Mouse (Mus musculus) retina, embryonic 14.5 days (tissue): ENCODE results near the gene Dgkd.
A peak's percentile ranks its signal among the peaks of the same experiment; 100 is the strongest.
"Not testable (repeated sequence)": the region's sequence is repeated elsewhere in the genome, so short reads cannot be mapped to it uniquely, and the experiment has no call there.

ENCODE experiments used
- DNase-seq: peaks from one replicate; pipeline ENCODE4 v3.0.0-alpha.2; 2015; ENCODE audit warnings: low spot score

Gene Dgkd

GRCm38 (mm10) chr1:87852892-87853600 lies at the start of gene Dgkd:
TSS of gene Dgkd (plus strand) at chr1:87853287.
- DNase-seq = peak; percentile 93

- DNase-seq = peak; percentile 36
Observed at GRCm38 (mm10) chr1:87803576-87803975, 49.5 kb upstream of the Dgkd start, which contains the start of gene Sag. TSS of gene Sag (plus strand) at chr1:87803680.

- DNase-seq = no peak
Observed at GRCm38 (mm10) chr1:87807751-87808150, 45.3 kb upstream of the Dgkd start.

- no peak for DNase-seq
Observed at GRCm38 (mm10) chr1:87811391-87811790, 41.7 kb upstream of the Dgkd start.

GRCm38 (mm10) chr1:87812061-87812460 lies 41.0 kb upstream of the Dgkd start:
- no peak for DNase-seq

- DNase-seq = no peak
Observed at GRCm38 (mm10) chr1:87813155-87813554, 39.9 kb upstream of the Dgkd start.

GRCm38 (mm10) chr1:87813681-87814080 lies 39.4 kb upstream of the Dgkd start:
- DNase-seq = no peak

- DNase-seq = no peak
Observed at GRCm38 (mm10) chr1:87824420-87824995, 28.6 kb upstream of the Dgkd start.

- no peak for DNase-seq
Observed at GRCm38 (mm10) chr1:87825281-87825680, 27.8 kb upstream of the Dgkd start.

- no peak for DNase-seq
Observed at GRCm38 (mm10) chr1:87825991-87826390, 27.1 kb upstream of the Dgkd start.

- DNase-seq = no peak
Observed at GRCm38 (mm10) chr1:87826474-87826873, 26.6 kb upstream of the Dgkd start.

GRCm38 (mm10) chr1:87827476-87827875 lies 25.6 kb upstream of the Dgkd start:
- not testable (repeated sequence) for DNase-seq

- no peak for DNase-seq
Observed at GRCm38 (mm10) chr1:87828185-87828584, 24.9 kb upstream of the Dgkd start.

GRCm38 (mm10) chr1:87828926-87829580 lies 24.0 kb upstream of the Dgkd start:
- DNase-seq = no peak

GRCm38 (mm10) chr1:87829621-87830211 lies 23.4 kb upstream of the Dgkd start:
- no peak for DNase-seq

- DNase-seq = peak; percentile 13
Observed at GRCm38 (mm10) chr1:87836453-87836852, 16.6 kb upstream of the Dgkd start.

- DNase-seq = no peak
Observed at GRCm38 (mm10) chr1:87837018-87837417, 16.1 kb upstream of the Dgkd start.

- no peak for DNase-seq
Observed at GRCm38 (mm10) chr1:87840411-87841208, 12.5 kb upstream of the Dgkd start.

GRCm38 (mm10) chr1:87846801-87847474 lies 6.1 kb upstream of the Dgkd start:
- DNase-seq = no peak

GRCm38 (mm10) chr1:87847475-87848168 lies 5.5 kb upstream of the Dgkd start:
- DNase-seq = no peak
